Mouse (Mus musculus): ENCODE measurements around the gene Focad. TPM values are rescaled to one million over a fixed set of nuclear protein-coding genes. Genes with fewer than 3 reads are reported as not detected.
A peak's percentile ranks its signal among the peaks of the same experiment; 100 is the strongest.

The Focad gene
- polyA plus RNA-seq, 1 experiment from 2014 or later: 14.6 TPM

- no peak for DNase-seq (ENCODE audit: low spot score)
- Histone ChIP-seq H3K4me1 (replicated peaks; ENCODE audit: control insufficient read depth, insufficient read depth, low read length) (no peaks in the 10 kb centered on the region), H3K27ac (ENCODE audit: low read depth, low read length) (no peak overlapping the region)
Observed at GRCm38 (mm10) chr4:88424563-88424962, 330.1 kb downstream of the Focad start.

GRCm38 (mm10) chr4:88427630-88428239, 333.3 kb downstream of the Focad start:
- no peak for ATAC-seq (ENCODE audit: low FRiP score)
- Histone ChIP-seq H3K27me3 (ENCODE audit: control insufficient read depth, insufficient read depth, low read length) (no peaks in the 10 kb centered on the region), H3K36me3 (ENCODE audit: control insufficient read depth, insufficient read depth, low read length) (no peaks in the 10 kb centered on the region), H3K4me2 (replicated peaks; ENCODE audit: low read depth, low read length) (no peak overlapping the region), H3K9ac (ENCODE audit: low read depth, low read length) (no peak overlapping the region), H3K27ac (ENCODE audit: low read depth, low read length) (no peak overlapping the region), H3K9me3 (ENCODE audit: control insufficient read depth, low read length) (no peaks in the 10 kb centered on the region), H3K4me1 (replicated peaks; ENCODE audit: control insufficient read depth, insufficient read depth, low read length) (no peaks in the 10 kb centered on the region), H3K4me3 (ENCODE audit: low read depth, low read length) (no peak overlapping the region)
- 92% methylated on average over 2 of the region's 2 CpGs for WGBS
- no peak for DNase-seq (ENCODE audit: low spot score)

More at GRCm38 (mm10) chr4:88424563-88424962, 330.1 kb downstream of the Focad start:
- H3K4me2 ChIP-seq (replicated peaks; ENCODE audit: low read depth, low read length): no peak overlapping the region
- H3K36me3 ChIP-seq (ENCODE audit: control insufficient read depth, insufficient read depth, low read length): no peaks in the 10 kb centered on the region
- H3K9ac ChIP-seq (ENCODE audit: low read depth, low read length): no peak overlapping the region
- no peak for ATAC-seq (ENCODE audit: low FRiP score)
- no peaks in the 10 kb centered on the region for H3K27me3 ChIP-seq (ENCODE audit: control insufficient read depth, insufficient read depth, low read length)
- H3K4me3 ChIP-seq (ENCODE audit: low read depth, low read length): no peak overlapping the region
- no peaks in the 10 kb centered on the region for H3K9me3 ChIP-seq (ENCODE audit: control insufficient read depth, low read length)

GRCm38 (mm10) chr4:88432412-88433024, 338.1 kb downstream of the Focad start:
- H3K36me3 ChIP-seq (ENCODE audit: control insufficient read depth, insufficient read depth, low read length): no peaks in the 10 kb centered on the region
- no peak for DNase-seq (ENCODE audit: low spot score)
- 83% methylated on average over 8 of the region's 8 CpGs for WGBS
- H3K27ac ChIP-seq (ENCODE audit: low read depth, low read length): no peak overlapping the region
- no peak overlapping the region for H3K9ac ChIP-seq (ENCODE audit: low read depth, low read length)
- no peaks in the 10 kb centered on the region for H3K9me3 ChIP-seq (ENCODE audit: control insufficient read depth, low read length)
- H3K4me1 ChIP-seq (replicated peaks; ENCODE audit: control insufficient read depth, insufficient read depth, low read length): no peaks in the 10 kb centered on the region
- no peak overlapping the region for H3K4me3 ChIP-seq (ENCODE audit: low read depth, low read length)
- ATAC-seq (ENCODE audit: low FRiP score): no peak
- H3K4me2 ChIP-seq (replicated peaks; ENCODE audit: low read depth, low read length): no peak overlapping the region
- H3K27me3 ChIP-seq (ENCODE audit: control insufficient read depth, insufficient read depth, low read length): no peaks in the 10 kb centered on the region

- H3K9ac ChIP-seq (ENCODE audit: low read depth, low read length): no peak overlapping the region
- H3K36me3 ChIP-seq (ENCODE audit: control insufficient read depth, insufficient read depth, low read length): no peaks in the 10 kb centered on the region
- no peaks in the 10 kb centered on the region for H3K27me3 ChIP-seq (ENCODE audit: control insufficient read depth, insufficient read depth, low read length)
- no peak overlapping the region for H3K4me2 ChIP-seq (replicated peaks; ENCODE audit: low read depth, low read length)
- no peak overlapping the region for H3K4me3 ChIP-seq (ENCODE audit: low read depth, low read length)
- ATAC-seq (ENCODE audit: low FRiP score) (no peak), DNase-seq (ENCODE audit: low spot score) (no peak)
- no peak overlapping the region for H3K27ac ChIP-seq (ENCODE audit: low read depth, low read length)
- H3K9me3 ChIP-seq (ENCODE audit: control insufficient read depth, low read length): no peaks in the 10 kb centered on the region
- H3K4me1 ChIP-seq (replicated peaks; ENCODE audit: control insufficient read depth, insufficient read depth, low read length): no peaks in the 10 kb centered on the region
- 77% methylated on average over 6 of the region's 6 CpGs for WGBS
Observed at GRCm38 (mm10) chr4:88436593-88437165, 342.2 kb downstream of the Focad start.

GRCm38 (mm10) chr4:88437166-88437565, 342.7 kb downstream of the Focad start:
- ATAC-seq (ENCODE audit: low FRiP score): no peak
- Histone ChIP-seq H3K4me1 (replicated peaks; ENCODE audit: control insufficient read depth, insufficient read depth, low read length) (no peaks in the 10 kb centered on the region), H3K27me3 (ENCODE audit: control insufficient read depth, insufficient read depth, low read length) (no peaks in the 10 kb centered on the region), H3K9me3 (ENCODE audit: control insufficient read depth, low read length) (no peaks in the 10 kb centered on the region), H3K4me2 (replicated peaks; ENCODE audit: low read depth, low read length) (no peak overlapping the region), H3K4me3 (ENCODE audit: low read depth, low read length) (no peak overlapping the region), H3K27ac (ENCODE audit: low read depth, low read length) (no peak overlapping the region), H3K36me3 (ENCODE audit: control insufficient read depth, insufficient read depth, low read length) (no peaks in the 10 kb centered on the region), H3K9ac (ENCODE audit: low read depth, low read length) (no peak overlapping the region)
- 70% methylated on average over 3 of the region's 3 CpGs for WGBS
- DNase-seq (ENCODE audit: low spot score): no peak

- no peaks in the 10 kb centered on the region for H3K4me1 ChIP-seq (replicated peaks; ENCODE audit: control insufficient read depth, insufficient read depth, low read length)
- H3K27me3 ChIP-seq (ENCODE audit: control insufficient read depth, insufficient read depth, low read length): no peaks in the 10 kb centered on the region
- H3K27ac ChIP-seq (ENCODE audit: low read depth, low read length): no peak overlapping the region
- H3K9ac ChIP-seq (ENCODE audit: low read depth, low read length): no peak overlapping the region; the same call in 1 of the 2 replicates
- ATAC-seq (ENCODE audit: low FRiP score) (no peak), DNase-seq (ENCODE audit: low spot score) (no peak)
- no peak overlapping the region for H3K4me2 ChIP-seq (replicated peaks; ENCODE audit: low read depth, low read length)
- no peak overlapping the region for H3K4me3 ChIP-seq (ENCODE audit: low read depth, low read length)
- no peaks in the 10 kb centered on the region for H3K9me3 ChIP-seq (ENCODE audit: control insufficient read depth, low read length)
- WGBS: 59% methylated on average over 2 of the region's 2 CpGs
- H3K36me3 ChIP-seq (ENCODE audit: control insufficient read depth, insufficient read depth, low read length): no peaks in the 10 kb centered on the region
Observed at GRCm38 (mm10) chr4:88437917-88438316, 343.5 kb downstream of the Focad start.

- Histone ChIP-seq H3K27ac (ENCODE audit: low read depth, low read length) (no peak within 1 kb of the TSS), H3K4me3 (ENCODE audit: low read depth, low read length) (peak within 1 kb of the TSS; percentile 32), H3K36me3 (ENCODE audit: control insufficient read depth, insufficient read depth, low read length) (no peaks in the 10 kb centered on the region), H3K9me3 (ENCODE audit: control insufficient read depth, low read length) (no peaks in the 10 kb centered on the region), H3K9ac (ENCODE audit: low read depth, low read length) (peak within 1 kb of the TSS; percentile 60), H3K4me2 (replicated peaks; ENCODE audit: low read depth, low read length) (peak within 1 kb of the TSS; percentile 67), H3K4me1 (replicated peaks; ENCODE audit: control insufficient read depth, insufficient read depth, low read length) (no peaks in the 10 kb centered on the region), H3K27me3 (ENCODE audit: control insufficient read depth, insufficient read depth, low read length) (no peaks in the 10 kb centered on the region)
- DNase-seq (ENCODE audit: low spot score) (peak; percentile 53), ATAC-seq (ENCODE audit: low FRiP score) (peak; percentile 76)
- 5% methylated on average over 14 of the region's 14 CpGs for WGBS
Observed at GRCm38 (mm10) chr4:88438326-88438989, 344.0 kb downstream of the Focad start, which contains the start of gene Hacd4. TSS of gene Hacd4 (minus strand) at chr4:88438928.

GRCm38 (mm10) chr4:88438990-88439329, 344.5 kb downstream of the Focad start:
- Histone ChIP-seq H3K9me3 (ENCODE audit: control insufficient read depth, low read length) (no peaks in the 10 kb centered on the region), H3K4me1 (replicated peaks; ENCODE audit: control insufficient read depth, insufficient read depth, low read length) (no peaks in the 10 kb centered on the region), H3K9ac (ENCODE audit: low read depth, low read length) (peak overlapping the region; percentile 60), H3K27me3 (ENCODE audit: control insufficient read depth, insufficient read depth, low read length) (no peaks in the 10 kb centered on the region), H3K4me3 (ENCODE audit: low read depth, low read length) (peak overlapping the region; percentile 32; the same call in 1 of the 2 replicates), H3K4me2 (replicated peaks; ENCODE audit: low read depth, low read length) (peak overlapping the region; percentile 67), H3K27ac (ENCODE audit: low read depth, low read length) (no peak overlapping the region), H3K36me3 (ENCODE audit: control insufficient read depth, insufficient read depth, low read length) (no peaks in the 10 kb centered on the region)
- DNase-seq (ENCODE audit: low spot score) (no peak), ATAC-seq (ENCODE audit: low FRiP score) (no peak)
- WGBS: 14% methylated on average over 4 of the region's 4 CpGs

Data from hindbrain, embryonic 11.5 days (tissue).